Mouse (Mus musculus) adrenal gland, adult 8-10 months (tissue): Measurements from ENCODE around the gene Mfsd11. TPM values are rescaled to one million over a fixed set of nuclear protein-coding genes. Genes with fewer than 3 reads are reported as not detected.

Source experiments
- DNase-seq: peaks from one replicate; pipeline ENCODE4 v3.0.0; 2022
- total RNA-seq, 4 experiments: library from RNA; stranded (reverse); gene quantifications; 2 replicates each; pipeline ENCODE4 v1.2.4; 2022

The Mfsd11 gene
- total RNA-seq: 10 to 100 TPM; 45.7 to 69.2 (median 52.9) TPM

- DNase-seq: peak; percentile 73
These were observed at the start of gene Mfsd11 for GRCm38 (mm10) chr11:116852291-116852890. Mfsd11 (plus strand) TSS chr11:116852440.

- DNase-seq: no peak
These were observed 49.5 kb upstream of the Mfsd11 start for GRCm38 (mm10) chr11:116802709-116803108.

DNA sequence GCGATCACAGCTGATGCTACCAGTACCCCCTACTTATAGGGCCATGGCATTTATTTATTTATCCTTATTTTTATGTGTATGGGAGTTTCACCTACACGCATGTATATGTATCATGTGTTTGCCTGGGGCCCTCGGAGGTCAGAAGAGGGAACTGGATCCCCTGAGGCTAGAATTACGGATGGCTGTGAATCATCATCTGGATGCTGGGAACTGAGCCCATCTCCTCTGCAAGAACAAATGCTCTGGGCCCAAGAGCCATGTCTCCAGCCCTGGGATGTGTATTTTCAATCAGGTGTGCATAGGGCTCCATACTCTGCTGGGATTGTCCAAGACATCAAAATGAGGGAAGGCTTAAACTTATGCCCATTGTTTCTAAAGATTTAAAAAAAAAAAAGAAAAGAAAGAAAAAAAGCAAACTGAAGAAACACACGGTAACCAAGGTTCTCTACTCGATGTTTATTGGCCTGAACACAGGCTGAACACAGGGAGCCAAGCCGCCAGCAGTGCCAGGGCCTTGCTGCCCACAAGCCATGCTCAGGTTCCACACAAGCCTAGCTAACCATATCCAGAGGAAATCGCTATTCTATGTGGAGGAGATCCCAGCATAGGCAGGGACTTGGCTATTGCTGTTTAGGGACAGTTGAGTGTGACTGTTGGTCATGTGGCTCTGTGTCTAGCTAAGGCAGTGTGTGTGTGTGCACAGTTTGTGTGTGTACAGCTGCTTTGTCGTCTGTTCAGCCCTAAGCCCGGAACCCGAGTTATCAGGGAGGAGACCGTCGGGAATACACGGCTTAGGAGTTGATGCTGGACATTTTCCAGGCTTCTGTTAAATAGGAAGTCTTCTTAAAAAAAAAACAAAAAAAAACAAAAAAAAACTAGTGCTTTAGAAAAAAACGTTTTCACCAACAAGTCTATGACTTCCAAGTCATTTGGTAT lies 45.8 kb upstream of the Mfsd11 start:
- DNase-seq: no peak

GRCm38 (mm10) chr11:116807116-116807515 lies 45.1 kb upstream of the Mfsd11 start:
- DNase-seq: no peak

GRCm38 (mm10) chr11:116807526-116807925 lies 44.7 kb upstream of the Mfsd11 start:
- DNase-seq: no peak

GRCm38 (mm10) chr11:116807938-116808606 lies 44.2 kb upstream of the Mfsd11 start:
- DNase-seq: peak; percentile 83

DNA sequence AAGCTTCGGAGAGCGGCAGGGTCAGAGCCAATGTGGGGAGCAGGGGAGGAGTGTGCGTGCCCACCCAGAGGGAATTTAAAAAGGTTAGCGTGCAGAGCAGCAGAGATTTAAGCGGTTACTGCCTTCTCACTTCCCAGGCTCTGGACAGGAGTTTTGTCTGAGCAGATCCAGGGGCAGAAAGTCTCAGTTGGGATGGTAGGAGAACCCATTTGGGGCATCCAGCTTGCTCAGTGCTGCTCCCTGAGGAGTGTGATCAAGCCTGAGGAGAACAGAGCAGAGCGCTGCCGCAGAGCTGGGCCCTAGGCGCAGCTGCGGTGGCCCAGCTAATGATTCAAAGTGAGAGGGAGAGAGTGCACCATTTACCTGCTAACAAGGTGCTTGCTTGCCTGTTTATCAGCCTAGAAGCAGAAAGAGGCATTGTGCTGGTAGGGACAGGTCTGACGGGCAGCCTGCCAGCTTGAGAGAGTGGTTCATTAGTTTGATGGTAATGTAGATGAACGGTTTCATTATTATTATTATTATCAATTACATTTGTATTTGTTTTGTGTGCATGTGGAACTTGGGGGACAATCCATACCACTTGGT lies 43.3 kb upstream of the Mfsd11 start:
- DNase-seq: no peak

GRCm38 (mm10) chr11:116809520-116809919 lies 42.7 kb upstream of the Mfsd11 start:
- DNase-seq: no peak

DNA sequence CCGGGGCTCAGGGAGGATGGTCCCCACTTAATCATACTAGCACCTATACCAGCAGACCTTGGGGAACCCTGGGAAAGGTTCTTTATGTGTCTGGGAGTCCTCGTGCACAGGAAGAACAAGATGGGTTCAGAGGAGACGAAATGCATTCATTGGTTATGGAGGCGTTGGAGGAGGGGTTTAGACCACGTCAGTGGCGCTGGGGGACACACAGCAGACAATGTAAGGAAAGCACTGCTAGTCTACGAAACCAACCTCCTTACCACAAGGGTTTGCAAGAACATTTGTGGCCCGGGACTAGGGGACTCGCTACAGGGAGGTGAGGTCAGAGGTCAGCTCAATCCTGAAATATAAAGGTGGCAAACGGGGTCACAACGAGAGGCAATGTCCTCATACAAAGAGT lies 41.7 kb upstream of the Mfsd11 start:
- DNase-seq: no peak

DNA sequence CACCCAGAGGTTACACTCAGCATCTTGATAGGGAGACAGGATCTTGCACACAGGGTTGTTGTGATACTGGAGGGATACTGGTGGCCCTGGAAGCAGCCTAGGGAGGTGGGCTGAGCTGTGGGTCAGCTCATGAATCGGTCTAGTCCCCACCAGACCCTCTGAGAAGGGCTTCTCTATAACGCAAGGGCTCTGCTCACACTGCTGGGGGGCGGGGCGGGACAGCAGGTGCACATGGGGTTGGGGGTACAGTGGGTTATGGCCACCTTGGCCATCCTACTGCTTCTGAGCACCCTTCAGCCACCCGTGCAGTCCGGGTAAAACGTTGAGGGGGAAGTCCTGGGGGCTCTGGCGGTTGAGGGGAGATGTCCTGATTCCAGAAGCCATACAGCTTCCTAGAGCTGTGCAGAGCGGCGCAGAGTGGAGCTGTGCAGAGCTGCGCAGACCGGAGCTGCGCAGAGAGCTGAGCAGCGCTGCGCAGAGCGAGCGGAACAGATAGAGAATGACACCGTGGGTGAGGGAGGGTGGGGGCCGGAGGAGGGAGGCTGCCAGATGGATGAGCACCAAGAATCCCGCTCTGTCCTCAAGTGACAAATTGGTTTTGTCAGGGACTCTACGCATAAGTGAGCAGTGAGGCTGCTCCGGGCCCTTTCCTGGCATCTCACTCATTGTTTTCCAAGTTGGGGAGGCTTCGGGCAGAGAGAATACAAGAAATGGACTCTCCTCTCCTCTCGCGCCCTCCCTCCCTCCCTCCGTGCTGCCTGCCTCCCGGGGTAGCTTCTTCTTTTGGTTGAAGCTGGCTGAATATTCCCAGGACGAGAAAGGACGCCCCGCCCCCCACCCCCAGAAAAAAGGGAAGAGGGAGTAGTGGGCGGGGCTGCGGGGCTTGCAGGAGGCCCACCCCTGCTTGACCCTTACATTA lies 41.0 kb upstream of the Mfsd11 start:
- DNase-seq: peak; percentile 56

- no peak for DNase-seq
These were observed 39.3 kb upstream of the Mfsd11 start for GRCm38 (mm10) chr11:116812793-116813529.

DNA sequence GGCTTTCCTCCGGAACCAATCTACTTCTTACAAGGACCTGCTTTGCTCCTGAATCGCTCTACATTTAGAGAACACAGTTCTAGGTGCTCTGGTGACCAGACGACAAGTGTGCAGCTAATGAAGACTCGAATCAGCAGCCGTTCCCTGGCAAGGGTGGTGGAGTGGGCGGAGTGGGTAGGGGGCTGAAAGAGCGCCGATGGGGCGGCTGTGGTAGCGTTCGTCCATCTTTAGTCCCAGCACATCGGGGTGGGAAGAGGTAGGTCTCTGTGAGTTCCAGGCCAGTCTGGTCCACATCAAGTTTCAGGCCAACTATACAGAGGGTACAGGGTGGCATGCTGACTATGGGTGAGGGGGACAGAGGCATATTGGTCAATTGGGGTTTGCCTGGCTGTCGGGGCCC lies 38.6 kb upstream of the Mfsd11 start:
- DNase-seq: no peak

DNA sequence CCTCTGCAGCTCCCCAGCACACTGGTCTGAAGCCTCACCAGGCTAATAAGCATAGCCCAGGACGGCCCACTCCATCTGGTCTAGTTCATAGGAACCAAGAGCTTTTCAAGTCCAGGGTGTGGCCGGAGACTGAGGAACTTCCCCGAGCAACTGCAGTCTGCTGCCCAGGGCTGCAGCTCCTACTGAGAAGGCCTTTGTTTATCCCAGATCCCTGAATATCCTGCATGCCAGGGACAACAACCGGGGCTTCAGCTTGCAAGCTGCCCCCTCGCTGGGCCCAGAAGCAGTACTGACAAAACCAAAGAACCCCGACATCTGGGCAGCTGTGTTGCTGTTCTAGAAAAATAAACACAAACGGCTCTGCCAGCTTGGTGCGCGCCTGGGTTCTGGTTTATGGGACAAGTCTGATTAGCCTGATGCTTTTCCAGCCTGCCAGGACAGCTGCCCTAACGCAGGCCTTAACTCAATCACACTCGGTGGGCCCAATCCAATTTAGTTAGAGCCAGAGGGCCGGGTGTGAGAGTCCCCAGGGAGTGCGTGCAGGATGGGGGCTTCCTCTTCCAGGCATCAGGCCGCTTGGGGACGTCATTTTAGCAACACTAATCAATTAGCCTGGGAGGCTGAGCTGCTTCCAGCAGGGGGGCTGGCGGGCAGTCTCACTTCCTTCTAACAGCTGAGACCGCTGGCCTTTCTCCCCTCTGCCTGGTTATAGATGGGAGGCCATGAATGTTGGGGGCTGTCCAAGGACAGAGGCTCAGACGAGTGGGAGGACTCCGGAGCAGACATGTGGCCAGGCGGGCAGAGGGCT lies 38.0 kb upstream of the Mfsd11 start:
- DNase-seq: no peak

DNA sequence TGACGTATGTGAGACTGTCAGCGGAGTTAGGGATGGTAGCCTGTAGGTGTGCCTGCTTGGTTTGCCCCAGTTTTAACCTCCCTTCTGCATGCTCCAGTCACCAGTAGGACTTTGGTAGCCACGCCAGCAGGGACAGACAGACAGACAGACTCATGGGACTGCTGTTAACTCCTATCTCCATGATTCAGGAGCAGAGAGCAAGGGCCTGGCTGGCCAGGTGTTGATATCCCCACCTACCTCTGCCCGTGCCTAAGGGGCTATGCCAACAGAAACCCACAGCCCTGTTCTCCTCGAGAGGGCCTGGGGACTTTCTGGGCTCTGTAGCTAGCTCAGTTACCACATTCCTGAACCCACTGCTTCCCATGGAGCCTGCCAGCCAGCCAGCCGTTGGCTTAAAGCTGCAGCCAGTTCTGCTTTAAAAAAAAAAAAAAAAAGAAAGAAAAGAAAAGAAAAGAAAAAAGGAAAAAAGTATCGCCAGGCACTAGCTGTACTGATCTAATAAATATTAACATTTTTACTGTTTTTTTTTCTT lies 37.3 kb upstream of the Mfsd11 start:
- no peak for DNase-seq

DNA sequence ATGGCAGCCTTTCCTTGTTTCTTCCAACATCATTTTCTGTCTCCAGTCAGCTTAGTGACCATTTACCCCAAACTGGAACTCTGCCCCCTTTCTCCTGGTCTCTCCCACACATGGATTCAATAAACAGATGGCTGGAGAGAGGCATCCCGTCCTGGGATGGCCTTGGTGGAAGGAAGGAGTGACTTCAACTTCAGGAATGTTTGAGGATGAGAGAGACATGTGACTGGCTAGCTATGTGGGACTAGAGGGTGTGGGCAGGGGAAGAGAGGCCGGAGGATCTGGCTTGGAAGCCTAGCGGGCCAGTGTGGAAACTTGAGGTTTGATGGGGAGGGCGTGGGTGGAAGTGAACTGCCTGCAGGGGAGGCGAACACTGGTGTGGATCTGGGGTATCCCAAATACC lies 35.5 kb upstream of the Mfsd11 start:
- DNase-seq: peak; percentile 47

GRCm38 (mm10) chr11:116817567-116817966 lies 34.7 kb upstream of the Mfsd11 start:
- no peak for DNase-seq

DNA sequence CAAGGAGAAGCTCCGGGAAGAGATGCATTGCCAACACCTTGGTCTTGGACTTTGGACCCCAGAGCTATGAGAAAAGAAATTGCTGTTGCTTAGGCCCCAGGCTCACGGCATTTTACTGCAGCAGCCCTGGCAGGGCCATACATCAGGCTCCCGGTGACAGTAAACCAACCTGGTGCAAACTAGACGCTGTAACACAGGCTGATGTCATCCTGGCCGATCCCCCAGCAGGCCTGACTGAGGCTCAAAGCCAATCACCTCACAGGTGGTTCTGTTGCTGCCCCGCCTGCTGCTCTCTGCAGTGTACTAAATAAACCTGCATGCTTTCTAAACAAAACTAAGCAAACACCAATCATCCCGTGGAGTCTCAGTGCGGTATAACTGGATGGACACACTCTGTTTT lies 33.5 kb upstream of the Mfsd11 start:
- DNase-seq: no peak

- DNase-seq: no peak
These were observed 32.2 kb upstream of the Mfsd11 start for GRCm38 (mm10) chr11:116819932-116820593.
